Mouse (Mus musculus): ENCODE data around the gene Best1.

DNA sequence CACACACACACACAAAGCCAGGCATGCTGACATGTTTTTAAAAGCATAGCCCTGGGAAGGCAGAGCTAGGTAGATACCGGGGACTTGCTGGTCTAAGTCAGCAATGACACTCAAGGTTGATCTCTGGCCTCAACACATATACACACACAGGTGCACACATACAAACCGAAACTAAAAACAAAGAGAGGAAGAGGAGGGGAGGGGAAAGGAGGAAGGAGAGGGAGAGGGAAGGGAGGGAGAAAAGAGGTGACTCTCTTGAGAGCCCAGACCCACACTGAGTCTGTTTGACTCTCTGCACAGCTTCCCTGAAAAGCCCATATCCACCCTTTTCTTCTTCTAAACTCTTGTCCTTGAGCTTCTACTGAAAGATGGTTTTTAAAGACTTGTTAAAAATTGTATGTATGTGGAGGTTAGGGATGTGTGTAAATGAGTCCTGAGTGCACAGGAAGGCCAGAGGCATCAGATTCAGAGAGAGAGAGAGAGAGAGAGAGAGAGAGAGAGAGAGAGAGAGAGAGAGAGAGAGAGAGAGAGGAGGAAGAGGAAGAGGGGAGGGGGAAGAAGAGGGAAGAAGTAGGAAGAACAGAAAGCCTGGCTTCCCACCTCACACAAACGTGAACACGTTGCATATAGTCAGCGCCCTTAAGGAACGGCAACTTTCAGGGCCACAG is 63.1 kb downstream of the Best1 start:
- TF ChIP-seq CTCF (IDR thresholded peaks at IDR 0.05; ENCODE audit: low read depth) (no peak), EP300 (IDR thresholded peaks at IDR 0.05; ENCODE audit: low read depth) (no peak)

All from heart, postnatal 0 days (tissue).